Mouse (Mus musculus) sigmoid colon, adult 10 weeks (tissue): ENCODE results near the gene Rbm4b. TPM values are rescaled to one million over a fixed set of nuclear protein-coding genes. Genes with fewer than 3 reads are reported as not detected.

Source experiments
- polyA plus RNA-seq: library from polyadenylated mRNA; stranded (reverse); fragments of 350-450 nt; fragmentation: Illumina TruSeq; extraction: RNeasy Lipid Tissue Mini Kit (QIAGEN cat#74804); gene quantifications from one replicate; pipeline ENCODE4 v1.2.3, GENCODE M21; 2014; ENCODE audit warnings: low read depth, low replicate concordance

The Rbm4b gene
- polyA plus RNA-seq = 9.8 TPM

GRCm38 (mm10) chr19:4756193-4756911, at the start of gene Rbm4b:
TSS of gene Rbm4b (plus strand) at chr19:4756497.

GRCm38 (mm10) chr19:4711098-4711600, 45.1 kb upstream of the Rbm4b start, which contains the start of gene Sptbn2:
TSS of gene Sptbn2 (plus strand) at chr19:4711167.

GRCm38 (mm10) chr19:4793831-4794422, 37.6 kb downstream of the Rbm4b start, which contains the start of gene Rbm4:
TSS of gene Rbm4 (minus strand) at chr19:4793901.

GRCm38 (mm10) chr19:4811063-4811908, 55.0 kb downstream of the Rbm4b start, which contains the start of the genes Gm21992 and Rbm14:
TSS of gene Gm21992 (minus strand) at chr19:4811612.
TSS of gene Rbm14 (minus strand) at chr19:4811634.

Other genes starting within 250 kb of the Rbm4b start
- gene Pcx, start 246.0 kb upstream of the Rbm4b start, polyA plus RNA-seq = 0.50 TPM
- not detected for gene Lrfn4, start 140.8 kb upstream of the Rbm4b start, polyA plus RNA-seq
- 5.1 TPM for gene Rce1, start 130.9 kb upstream of the Rbm4b start, polyA plus RNA-seq
- gene Gm960, start 57.8 kb upstream of the Rbm4b start, polyA plus RNA-seq = not detected
- gene Sptbn2, start 45.3 kb upstream of the Rbm4b start, polyA plus RNA-seq = 0.35 TPM
- 18.8 TPM for gene Rbm4, start 37.4 kb downstream of the Rbm4b start, polyA plus RNA-seq
- gene Gm21992, start 55.1 kb downstream of the Rbm4b start, polyA plus RNA-seq = 6.3 TPM
- gene Rbm14, start 55.1 kb downstream of the Rbm4b start, polyA plus RNA-seq = 7.5 TPM
- gene Ccs, start 82.8 kb downstream of the Rbm4b start, polyA plus RNA-seq = 1.9 TPM
- gene Ccdc87, start 82.9 kb downstream of the Rbm4b start, polyA plus RNA-seq = 0.32 TPM
- gene Ctsf, start 98.6 kb downstream of the Rbm4b start, polyA plus RNA-seq = 10.3 TPM
- not detected for gene Actn3, start 121.4 kb downstream of the Rbm4b start, polyA plus RNA-seq
- gene Zdhhc24, start 122.2 kb downstream of the Rbm4b start, polyA plus RNA-seq = 23.1 TPM
- gene Bbs1, start 150.1 kb downstream of the Rbm4b start, polyA plus RNA-seq = 2.1 TPM
- 5.8 TPM for gene Dpp3, start 171.8 kb downstream of the Rbm4b start, polyA plus RNA-seq
- gene Peli3, start 186.6 kb downstream of the Rbm4b start, polyA plus RNA-seq = 0.85 TPM
- gene Mrpl11, start 205.7 kb downstream of the Rbm4b start, polyA plus RNA-seq = 16.4 TPM
- gene Npas4, start 233.8 kb downstream of the Rbm4b start, polyA plus RNA-seq = 0.16 TPM